ENCODE assay signal across 8 mouse cellular contexts in the genomic region with DNA sequence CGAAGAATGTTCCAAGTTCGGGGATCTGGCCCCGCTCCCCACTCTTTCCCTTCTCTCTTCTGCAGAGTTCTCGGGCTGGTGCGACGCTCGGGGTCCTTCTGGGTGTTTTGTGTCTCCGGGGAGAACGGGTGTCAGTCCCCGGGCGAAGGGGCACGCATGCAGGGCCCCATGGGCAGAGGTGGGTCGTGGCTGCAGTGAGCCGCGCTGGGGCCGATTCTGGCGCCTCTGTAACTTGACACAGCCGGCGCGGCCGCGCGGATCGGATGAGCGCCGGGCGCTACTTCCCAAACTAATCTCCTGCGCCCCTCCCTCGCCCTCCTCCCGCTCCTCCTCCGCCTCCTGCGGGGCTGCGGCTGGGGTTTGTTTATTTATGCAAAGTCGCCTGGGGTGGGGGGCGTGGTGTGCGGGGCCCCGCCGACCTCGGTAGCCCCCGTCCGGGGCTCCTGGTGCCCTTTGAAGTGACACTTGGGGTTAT. TPM values are rescaled to one million over a fixed set of nuclear protein-coding genes. Genes with fewer than 3 reads are reported as not detected.
DNase-seq lines count a peak whose midpoint lies in the region; ATAC-seq and TF ChIP-seq lines count a peak whose summit lies in the region.

Gene Col13a1, minus strand, starts transcription at position 243 of the 475 bp plus-strand sequence.

- peak within 1 kb of the TSS; percentile 63 for H3K9ac ChIP-seq in ES-E14 (ENCODE audit: insufficient read depth, low read depth, low read length, poor library complexity, severe bottlenecking)
- H3K9ac ChIP-seq in midbrain, embryonic 15.5 days = peak within 1 kb of the TSS; percentile 19; the same call in 1 of the 2 replicates

- under 1% methylated on average over 41 of the region's 41 CpGs for WGBS in midbrain, embryonic 15.5 days

- in situ Hi-C loops in ES-E14 (cut with MboI; ENCODE audit: low sequenced_read_pairs in 2 of 2, unreplicated experiment in 2 of 2) = no loop called here

- peak within 1 kb of the TSS; percentile 77 for H3K4me2 ChIP-seq in midbrain, embryonic 15.5 days

- ATAC-seq in midbrain, embryonic 15.5 days (replicated peaks) = no peak

- H3K27me3 ChIP-seq in midbrain, embryonic 15.5 days (replicated peaks) = peaks cover 65% of the 10 kb centered on the region

- H3K4me3 ChIP-seq in ES-E14 (ENCODE audit: insufficient read depth in 1 of 2, low read depth in 1 of 2, low read length in 2 of 2, poor library complexity in 1 of 2, severe bottlenecking in 1 of 2) = peak within 1 kb of the TSS; percentile 68 to 80
- H3K4me3 ChIP-seq in midbrain, embryonic 15.5 days = peak within 1 kb of the TSS; percentile 37

- no peak within 1 kb of the TSS for H3K27ac ChIP-seq in ES-E14 (ENCODE audit: insufficient read depth, low read depth, low read length, poor library complexity, severe bottlenecking)
- H3K27ac ChIP-seq in midbrain, embryonic 15.5 days = no peak within 1 kb of the TSS

- H3K4me1 ChIP-seq in ES-E14 (ENCODE audit: control insufficient read depth in 2 of 2, insufficient read depth in 2 of 2, low read length in 2 of 2, poor library complexity in 1 of 2) = peaks cover 4 to 13% of the 10 kb centered on the region in 2 experiments; a peak in 3 of 4 replicates
- peaks cover 24% of the 10 kb centered on the region for H3K4me1 ChIP-seq in midbrain, embryonic 15.5 days

- H3K36me3 ChIP-seq in ES-E14 (ENCODE audit: control insufficient read depth, insufficient read depth, low read length, poor library complexity, severe bottlenecking) = no peaks in the 10 kb centered on the region
- H3K36me3 ChIP-seq in midbrain, embryonic 15.5 days (replicated peaks) = no peaks in the 10 kb centered on the region

- no peak for DNase-seq in ES-E14 (ENCODE audit: low read depth, low spot score)
- peak; percentile 37 for DNase-seq in adrenal gland, adult 2 months
- peak; percentile 8 to 23 for DNase-seq in gastrocnemius, adult 8-10 months (ENCODE audit: low spot score in 2 of 2)
- peak; percentile 35 to 50 for DNase-seq in kidney, postnatal 36 days
- no peak for DNase-seq in frontal cortex, postnatal 36 days (ENCODE audit: low spot score in 2 of 2)
- no peak for DNase-seq in ovary, adult 18-20 months (ENCODE audit: low spot score)
- no peak for DNase-seq in cerebellum, adult 9-11 months

- H3K9me3 ChIP-seq in ES-E14 (ENCODE audit: control insufficient read depth, insufficient read depth, low read depth, low read length) = no peaks in the 10 kb centered on the region
- no peaks in the 10 kb centered on the region for H3K9me3 ChIP-seq in midbrain, embryonic 15.5 days

TF ChIP-seq in ES-E14, 5 proteins besides CTCF, POLR2A, EP300 and RAD21:
- TF ChIP-seq ZNF384 (IDR thresholded peaks at IDR 0.05; ENCODE audit: low read depth, low read length) (no peak), MAFK (IDR thresholded peaks at IDR 0.05; ENCODE audit: insufficient read depth, low read depth, low read length) (no peak), ZC3H11A (IDR thresholded peaks at IDR 0.05; ENCODE audit: borderline replicate concordance, low read depth, low read length) (no peak), HCFC1 (IDR thresholded peaks at IDR 0.05; ENCODE audit: borderline replicate concordance, insufficient read depth, low read length) (no peak), CHD2 (IDR thresholded peaks at IDR 0.05; ENCODE audit: low read depth, low read length) (no peak)

RNA-seq across cellular contexts. Expression of gene Col13a1, which starts in this region (rescaled TPM):
- 4.2 and 4.7 TPM in 2 replicates for total RNA-seq in ES-E14 (2012; rRNA removed)
- 1 to 10 TPM; 5.7 to 9.0 TPM for total RNA-seq in adrenal gland, adult 2 months (2021)
- polyA plus RNA-seq in adrenal gland, adult 2 months (2012; rRNA removed) = 2.7 and 3.2 TPM in 2 replicates
- total RNA-seq in gastrocnemius, adult 8-10 months (2022) = 1 to 10 TPM in 1 of 4 experiments, under 1 TPM in 3; 0.59 to 1.1 (median 0.75) TPM
- polyA plus RNA-seq in midbrain, embryonic 15.5 days (2015; fragmentation: Nextera tagmentation; extraction: Ambion mirVana) = 1.9 and 2.9 TPM in 2 replicates

Comparison
In these comparisons a context has a peak if more than half of its experiments do, and no peak if none do; other contexts are left out.
1. DNase-seq: peak in adrenal gland, adult 2 months (single experiment), gastrocnemius, adult 8-10 months (2 of 2) and kidney, postnatal 36 days (2 of 2); none in ES-E14 (single experiment), frontal cortex, postnatal 36 days (0 of 2), ovary, adult 18-20 months (single experiment) and cerebellum, adult 9-11 months (single experiment).